Mouse (Mus musculus) hematopoietic stem cell, adult 5-6 weeks (primary cell): ENCODE measurements around the gene Stau1. TPM values are rescaled to one million over a fixed set of nuclear protein-coding genes. Genes with fewer than 3 reads are reported as not detected.

Source experiments
- total RNA-seq: library from RNA; stranded (forward); fragments of 172-1452, 232-1000 nt; gene quantifications from 2 replicates; pipeline ENCODE4 v1.2.3, GENCODE M21; 2017

The Stau1 gene
- total RNA-seq, 1 experiment from 2014 or later = 49.4 TPM

Other genes starting within 250 kb of the Stau1 start
- 1.6 and 4.3 TPM in 2 replicates for gene Trp53rkb, start 203.8 kb downstream of the Stau1 start, total RNA-seq
- 15.5 and 16.9 TPM in 2 replicates for gene Arfgef2, start 190.7 kb downstream of the Stau1 start, total RNA-seq
- gene Cse1l, start 90.3 kb downstream of the Stau1 start, total RNA-seq = 128 and 133 TPM in 2 replicates
- gene Ddx27, start 18.9 kb upstream of the Stau1 start, total RNA-seq = 89.6 and 120 TPM in 2 replicates
- 24.9 and 35.7 TPM in 2 replicates for gene Znfx1, start 66.7 kb upstream of the Stau1 start, total RNA-seq
- 1.4 and 2.6 TPM in 2 replicates for gene Kcnb1, start 193.9 kb upstream of the Stau1 start, total RNA-seq
- not detected in 2 replicates for gene Ptgis, start 244.3 kb upstream of the Stau1 start, total RNA-seq